11 mouse cellular contexts compared by ENCODE assay signal in genomic region chr9:21923490-21924098, GRCm38 (mm10). TPM values are rescaled to one million over a fixed set of nuclear protein-coding genes. Genes with fewer than 3 reads are reported as not detected.
A peak's percentile ranks its signal among the peaks of the same experiment; 100 is the strongest.
DNase-seq lines count a peak whose midpoint lies in the region; ATAC-seq lines count a peak whose summit lies in the region.
"Had no signal": no experiment of that assay in that cellular context is flagged by ENCODE, and none has a peak within 500 bp of the region (broad histone marks: within the 10 kb centered on the region; RNA-seq: fewer than 3 reads in every experiment).

No protein-coding gene starts in this region.

- H3K9ac ChIP-seq in kidney, embryonic 15.5 days, result no peak overlapping the region
- no peak overlapping the region for H3K9ac ChIP-seq in midbrain, embryonic 11.5 days (ENCODE audit: low read length)
- H3K9ac ChIP-seq in midbrain, embryonic 15.5 days, result no peak overlapping the region
- no peak overlapping the region for H3K9ac ChIP-seq in heart, embryonic 15.5 days
- H3K9ac ChIP-seq in stomach, embryonic 16.5 days (ENCODE audit: low read length), result no peak overlapping the region; the same call in 1 of the 2 replicates
- H3K9ac ChIP-seq: hindbrain, embryonic 12.5 days; midbrain, embryonic 12.5 days; neural tube, embryonic 13.5 days had no signal

- DNase-seq in kidney, adult 11 months, result no peak
- peak; percentile 84 for DNase-seq in midbrain, embryonic 11.5 days (ENCODE audit: low spot score, missing footprints)
- no peak for DNase-seq in spleen, postnatal 14 days (ENCODE audit: low spot score in 2 of 2)
- DNase-seq in spleen, postnatal 36 days (ENCODE audit: low spot score in 2 of 2), result no peak

- H3K9me3 ChIP-seq in kidney, embryonic 15.5 days (replicated peaks), result no peaks in the 10 kb centered on the region
- no peaks in the 10 kb centered on the region for H3K9me3 ChIP-seq in midbrain, embryonic 11.5 days (ENCODE audit: control insufficient read depth, low read length)
- H3K9me3 ChIP-seq in midbrain, embryonic 15.5 days, result no peaks in the 10 kb centered on the region
- H3K9me3 ChIP-seq in heart, embryonic 15.5 days (replicated peaks), result no peaks in the 10 kb centered on the region
- H3K9me3 ChIP-seq in stomach, embryonic 16.5 days (replicated peaks; ENCODE audit: control insufficient read depth, low read length), result no peaks in the 10 kb centered on the region
- H3K9me3 ChIP-seq: hindbrain, embryonic 12.5 days; midbrain, embryonic 12.5 days; neural tube, embryonic 13.5 days had no signal

- ATAC-seq in kidney, embryonic 15.5 days (replicated peaks; ENCODE audit: low FRiP score), result no peak
- ATAC-seq in midbrain, embryonic 11.5 days (ENCODE audit: low FRiP score), result no peak
- ATAC-seq in midbrain, embryonic 15.5 days (replicated peaks), result no peak
- ATAC-seq in heart, embryonic 15.5 days (replicated peaks; ENCODE audit: insufficient number of reproducible peaks, insufficient read depth, low FRiP score, low read depth), result no peak
- no peak for ATAC-seq in stomach, embryonic 16.5 days (ENCODE audit: insufficient read depth, low FRiP score)

- no peak overlapping the region for H3K4me3 ChIP-seq in kidney, embryonic 15.5 days (replicated peaks)
- H3K4me3 ChIP-seq in midbrain, embryonic 11.5 days (ENCODE audit: low read depth, low read length), result no peak overlapping the region
- H3K4me3 ChIP-seq in midbrain, embryonic 15.5 days, result no peak overlapping the region
- no peak overlapping the region for H3K4me3 ChIP-seq in heart, embryonic 15.5 days
- no peak overlapping the region for H3K4me3 ChIP-seq in stomach, embryonic 16.5 days (replicated peaks; ENCODE audit: low read length)
- H3K4me3 ChIP-seq: hindbrain, embryonic 12.5 days; midbrain, embryonic 12.5 days; neural tube, embryonic 13.5 days had no signal

- no peaks in the 10 kb centered on the region for H3K27me3 ChIP-seq in kidney, embryonic 15.5 days
- H3K27me3 ChIP-seq in midbrain, embryonic 11.5 days (ENCODE audit: control insufficient read depth, insufficient read depth, low read length), result no peaks in the 10 kb centered on the region; the same call in 1 of the 2 replicates
- H3K27me3 ChIP-seq in midbrain, embryonic 15.5 days (replicated peaks), result no peaks in the 10 kb centered on the region
- H3K27me3 ChIP-seq in heart, embryonic 15.5 days, result no peaks in the 10 kb centered on the region
- H3K27me3 ChIP-seq in stomach, embryonic 16.5 days (ENCODE audit: control insufficient read depth, insufficient read depth, low read length), result no peaks in the 10 kb centered on the region
- H3K27me3 ChIP-seq: hindbrain, embryonic 12.5 days; midbrain, embryonic 12.5 days; neural tube, embryonic 13.5 days had no signal

- peak overlapping the region; percentile 71; the same call in 1 of the 2 replicates for H3K27ac ChIP-seq in kidney, embryonic 15.5 days
- H3K27ac ChIP-seq in midbrain, embryonic 11.5 days (ENCODE audit: low read depth, low read length), result no peak overlapping the region
- H3K27ac ChIP-seq in midbrain, embryonic 15.5 days, result no peak overlapping the region
- peak overlapping the region; percentile 82 for H3K27ac ChIP-seq in heart, embryonic 15.5 days
- peak overlapping the region; percentile 88 for H3K27ac ChIP-seq in stomach, embryonic 16.5 days (ENCODE audit: low read length)
- H3K27ac ChIP-seq: hindbrain, embryonic 12.5 days; midbrain, embryonic 12.5 days; neural tube, embryonic 13.5 days had no signal

- H3K4me1 ChIP-seq in kidney, embryonic 15.5 days, result peaks cover 29% of the 10 kb centered on the region
- peaks cover 11% of the 10 kb centered on the region for H3K4me1 ChIP-seq in midbrain, embryonic 11.5 days (ENCODE audit: control insufficient read depth, insufficient read depth, low read length)
- peaks cover 14% of the 10 kb centered on the region for H3K4me1 ChIP-seq in midbrain, embryonic 15.5 days
- H3K4me1 ChIP-seq in heart, embryonic 15.5 days (replicated peaks), result peaks cover 34% of the 10 kb centered on the region
- H3K4me1 ChIP-seq in stomach, embryonic 16.5 days (ENCODE audit: control insufficient read depth, insufficient read depth, low read length), result peaks cover 28% of the 10 kb centered on the region

- 51% methylated on average over 3 of the region's 3 CpGs for WGBS in kidney, embryonic 15.5 days
- 88% methylated on average over 3 of the region's 3 CpGs for WGBS in midbrain, embryonic 11.5 days
- 74% methylated on average over 3 of the region's 3 CpGs for WGBS in midbrain, embryonic 15.5 days
- 25% methylated on average over 3 of the region's 3 CpGs for WGBS in heart, embryonic 15.5 days
- 29% methylated on average over 3 of the region's 3 CpGs for WGBS in stomach, embryonic 16.5 days

- H3K36me3 ChIP-seq in kidney, embryonic 15.5 days, result peaks cover 19% of the 10 kb centered on the region
- no peaks in the 10 kb centered on the region for H3K36me3 ChIP-seq in midbrain, embryonic 11.5 days (ENCODE audit: control insufficient read depth, insufficient read depth, low read length)
- H3K36me3 ChIP-seq in midbrain, embryonic 15.5 days (replicated peaks), result 0 out of 2 replicates have a peak, but pooled peaks cover 3% of the 10 kb centered on the region
- no peaks in the 10 kb centered on the region for H3K36me3 ChIP-seq in heart, embryonic 15.5 days
- H3K36me3 ChIP-seq in stomach, embryonic 16.5 days (ENCODE audit: control insufficient read depth, insufficient read depth, low read length), result no peaks in the 10 kb centered on the region

- H3K4me2 ChIP-seq in kidney, embryonic 15.5 days, result no peak overlapping the region
- no peak overlapping the region for H3K4me2 ChIP-seq in midbrain, embryonic 11.5 days
- H3K4me2 ChIP-seq in midbrain, embryonic 15.5 days, result no peak overlapping the region
- no peak overlapping the region; the same call in 1 of the 2 replicates for H3K4me2 ChIP-seq in heart, embryonic 15.5 days
- H3K4me2 ChIP-seq in stomach, embryonic 16.5 days (ENCODE audit: low read depth, low read length), result no peak overlapping the region
- H3K4me2 ChIP-seq: hindbrain, embryonic 12.5 days; midbrain, embryonic 12.5 days; neural tube, embryonic 13.5 days had no signal

RNA-seq across cellular contexts. Expression of gene Ccdc159, which starts 3.7 kb away (rescaled TPM):
- 5.5 and 5.9 TPM in 2 replicates for polyA plus RNA-seq in kidney, embryonic 15.5 days (2015; fragmentation: Nextera tagmentation; extraction: Ambion mirVana)
- 2.4 and 3.4 TPM in 2 replicates for polyA plus RNA-seq in midbrain, embryonic 11.5 days (2014; fragmentation: Nextera tagmentation; extraction: Ambion mirVana)
- polyA plus RNA-seq in midbrain, embryonic 15.5 days (2015; fragmentation: Nextera tagmentation; extraction: Ambion mirVana), result 13.4 and 14.1 TPM in 2 replicates
- polyA plus RNA-seq in heart, embryonic 15.5 days (2015; fragmentation: Nextera tagmentation; extraction: Ambion mirVana), result 2.7 and 3.5 TPM in 2 replicates
- polyA plus RNA-seq in stomach, embryonic 16.5 days (2015; fragmentation: Nextera tagmentation; extraction: Ambion mirVana), result 3.4 and 4.6 TPM in 2 replicates

RNA-seq across cellular contexts. Expression of gene Tmem205, which starts 3.8 kb away (rescaled TPM):
- polyA plus RNA-seq in kidney, embryonic 15.5 days (2015; fragmentation: Nextera tagmentation; extraction: Ambion mirVana), result 59.2 and 61.0 TPM in 2 replicates
- polyA plus RNA-seq in midbrain, embryonic 11.5 days (2014; fragmentation: Nextera tagmentation; extraction: Ambion mirVana), result 30.6 and 35.7 TPM in 2 replicates
- 49.3 and 52.4 TPM in 2 replicates for polyA plus RNA-seq in midbrain, embryonic 15.5 days (2015; fragmentation: Nextera tagmentation; extraction: Ambion mirVana)
- polyA plus RNA-seq in heart, embryonic 15.5 days (2015; fragmentation: Nextera tagmentation; extraction: Ambion mirVana), result 36.9 and 44.9 TPM in 2 replicates
- 74.5 and 81.2 TPM in 2 replicates for polyA plus RNA-seq in stomach, embryonic 16.5 days (2015; fragmentation: Nextera tagmentation; extraction: Ambion mirVana)

RNA-seq across cellular contexts. Expression of gene Rab3d, which starts 5.6 kb away (rescaled TPM):
- polyA plus RNA-seq in kidney, embryonic 15.5 days (2015; fragmentation: Nextera tagmentation; extraction: Ambion mirVana), result 11.0 and 11.3 TPM in 2 replicates
- polyA plus RNA-seq in midbrain, embryonic 11.5 days (2014; fragmentation: Nextera tagmentation; extraction: Ambion mirVana), result 7.8 and 9.1 TPM in 2 replicates
- polyA plus RNA-seq in midbrain, embryonic 15.5 days (2015; fragmentation: Nextera tagmentation; extraction: Ambion mirVana), result 15.4 and 15.5 TPM in 2 replicates
- polyA plus RNA-seq in heart, embryonic 15.5 days (2015; fragmentation: Nextera tagmentation; extraction: Ambion mirVana), result 9.7 and 15.6 TPM in 2 replicates
- polyA plus RNA-seq in stomach, embryonic 16.5 days (2015; fragmentation: Nextera tagmentation; extraction: Ambion mirVana), result 106 and 130 TPM in 2 replicates

RNA-seq across cellular contexts. Expression of gene Plppr2, which starts 13.2 kb away (rescaled TPM):
- 7.9 and 11.3 TPM in 2 replicates for polyA plus RNA-seq in kidney, embryonic 15.5 days (2015; fragmentation: Nextera tagmentation; extraction: Ambion mirVana)
- 19.1 and 22.2 TPM in 2 replicates for polyA plus RNA-seq in midbrain, embryonic 11.5 days (2014; fragmentation: Nextera tagmentation; extraction: Ambion mirVana)
- 116 and 120 TPM in 2 replicates for polyA plus RNA-seq in midbrain, embryonic 15.5 days (2015; fragmentation: Nextera tagmentation; extraction: Ambion mirVana)
- 3.2 and 5.7 TPM in 2 replicates for polyA plus RNA-seq in heart, embryonic 15.5 days (2015; fragmentation: Nextera tagmentation; extraction: Ambion mirVana)
- polyA plus RNA-seq in stomach, embryonic 16.5 days (2015; fragmentation: Nextera tagmentation; extraction: Ambion mirVana), result 6.9 and 7.1 TPM in 2 replicates

RNA-seq across cellular contexts. Expression of gene Swsap1, which starts 32.0 kb away (rescaled TPM):
- polyA plus RNA-seq in kidney, embryonic 15.5 days (2015; fragmentation: Nextera tagmentation; extraction: Ambion mirVana), result 7.9 and 12.6 TPM in 2 replicates
- 20.3 and 22.3 TPM in 2 replicates for polyA plus RNA-seq in midbrain, embryonic 11.5 days (2014; fragmentation: Nextera tagmentation; extraction: Ambion mirVana)
- 10.5 TPM in 2 replicates for polyA plus RNA-seq in midbrain, embryonic 15.5 days (2015; fragmentation: Nextera tagmentation; extraction: Ambion mirVana)
- 4.4 and 5.2 TPM in 2 replicates for polyA plus RNA-seq in heart, embryonic 15.5 days (2015; fragmentation: Nextera tagmentation; extraction: Ambion mirVana)
- polyA plus RNA-seq in stomach, embryonic 16.5 days (2015; fragmentation: Nextera tagmentation; extraction: Ambion mirVana), result 5.6 and 6.0 TPM in 2 replicates

Comparison
In these comparisons a context has a peak if more than half of its experiments do, and no peak if none do; other contexts are left out.
1. H3K27ac ChIP-seq: peak in kidney, embryonic 15.5 days (single experiment), heart, embryonic 15.5 days (single experiment) and stomach, embryonic 16.5 days (single experiment); none in midbrain, embryonic 11.5 days (single experiment) and midbrain, embryonic 15.5 days (single experiment).